Mouse (Mus musculus): ENCODE measurements around the gene Ric1. TPM values are rescaled to one million over a fixed set of nuclear protein-coding genes. Genes with fewer than 3 reads are reported as not detected.

The Ric1 gene
- polyA plus RNA-seq, 2 experiments from 2014 or later, result 8.6 to 13.1 TPM

DNA sequence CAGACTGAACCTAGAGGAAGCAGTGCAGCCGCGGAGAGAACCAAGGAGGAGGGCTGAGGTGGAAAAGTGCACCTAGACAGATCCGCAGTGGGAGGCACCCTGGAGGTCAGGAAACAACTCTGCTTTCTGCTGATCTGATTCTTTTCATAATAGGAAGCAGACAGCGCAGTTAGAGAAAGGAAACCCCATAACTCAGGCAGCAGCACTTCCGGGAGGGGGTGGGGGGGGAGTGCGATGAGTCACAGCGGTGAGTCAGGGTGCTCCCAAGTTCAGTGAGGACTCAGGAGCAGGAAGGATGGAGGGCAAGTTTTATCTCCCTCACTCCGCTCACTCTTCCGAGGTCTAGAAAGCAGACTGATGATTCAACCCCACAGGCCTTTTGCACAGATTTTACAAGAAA lies 119.0 kb downstream of the Ric1 start:
- ATAC-seq, result peak; percentile 88

DNA sequence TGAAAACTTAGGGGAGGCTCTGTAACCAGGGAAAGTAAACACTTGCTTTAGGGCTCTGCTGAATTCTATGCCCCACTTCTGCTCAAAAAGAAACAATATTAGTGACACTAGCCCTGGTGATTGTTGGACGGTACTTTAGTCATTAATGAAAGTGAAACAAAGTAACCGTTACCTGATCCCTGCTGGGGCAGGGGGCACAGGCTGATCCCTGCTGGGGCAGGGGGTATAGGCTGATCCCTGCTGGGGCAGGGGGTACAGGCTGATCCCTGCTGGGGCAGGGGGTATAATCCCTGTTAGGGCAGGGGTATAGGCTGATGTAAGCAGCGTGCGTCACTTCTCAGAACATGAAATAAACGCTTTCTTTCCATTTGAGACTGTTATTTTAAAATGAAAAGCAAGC lies 119.4 kb downstream of the Ric1 start:
- peak; percentile 29 for ATAC-seq

DNA sequence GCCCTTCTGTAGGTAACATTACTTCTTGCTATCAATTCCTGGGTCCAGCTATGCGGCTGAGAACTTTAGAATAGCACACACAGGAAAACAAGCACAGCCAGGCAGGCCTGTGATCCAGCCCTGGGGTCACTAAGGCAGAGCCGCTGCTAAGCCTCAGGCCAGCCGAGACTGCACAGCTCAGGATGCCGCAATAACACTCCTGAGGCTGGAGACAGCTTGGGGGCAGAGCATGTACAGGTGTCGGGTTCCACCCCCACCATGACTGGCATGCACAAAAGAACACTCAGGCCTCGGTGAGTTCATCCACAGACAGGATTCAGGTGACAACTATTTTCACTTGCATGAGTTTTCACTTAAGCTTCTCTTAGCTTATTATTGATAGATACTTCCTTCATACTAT lies 120.1 kb downstream of the Ric1 start:
- ATAC-seq, result no peak

DNA sequence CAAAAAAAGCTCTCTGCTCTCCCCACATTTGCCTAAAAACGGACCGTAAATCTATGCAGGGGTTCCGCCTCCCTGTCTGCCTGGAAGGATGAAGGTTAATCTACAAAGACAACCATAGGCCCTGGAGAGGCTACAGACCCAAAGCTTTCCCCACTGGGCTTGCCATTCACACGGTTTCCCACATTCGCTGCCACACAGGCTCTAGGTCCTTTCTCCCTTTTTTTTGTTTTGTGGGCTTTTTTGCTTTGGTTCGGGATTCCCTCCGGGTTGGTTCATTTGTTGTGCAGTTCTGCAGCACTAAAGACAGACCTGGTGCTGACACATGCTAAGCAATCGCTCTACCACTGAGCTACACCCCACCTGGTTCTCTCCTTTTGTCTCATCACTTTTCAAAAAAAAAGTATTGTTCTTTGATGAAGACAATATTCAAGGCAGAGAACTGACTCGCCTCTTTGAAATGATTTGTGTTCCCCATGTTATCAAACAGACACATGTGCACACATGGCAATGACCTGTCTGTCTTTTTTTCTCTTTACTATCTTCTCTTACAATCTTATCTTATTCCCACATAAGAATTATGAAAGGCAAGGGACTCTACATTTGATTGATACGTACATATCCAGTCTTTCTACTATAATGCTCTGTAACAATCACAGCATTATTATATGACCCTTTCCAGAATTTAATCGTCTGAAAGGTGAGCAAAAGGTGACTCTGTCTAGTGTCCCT lies 121.3 kb downstream of the Ric1 start:
- no peak for ATAC-seq

DNA sequence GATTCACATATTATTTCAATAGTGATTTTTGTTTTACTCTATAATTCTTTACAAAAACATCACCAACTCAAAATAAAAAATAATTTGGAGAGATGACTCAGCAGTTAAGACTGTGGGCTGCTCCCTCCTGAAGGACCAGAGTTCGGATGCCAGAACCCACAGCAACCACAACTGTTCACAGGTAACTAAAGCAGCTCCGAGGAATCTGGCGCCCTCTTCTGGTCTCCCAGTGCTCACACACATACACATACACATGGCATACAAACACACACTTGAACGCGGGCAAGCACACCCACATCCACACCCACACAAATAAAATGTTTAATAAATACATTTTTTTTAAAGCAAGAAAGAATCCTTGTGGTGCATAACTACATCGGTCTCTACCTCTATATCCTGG lies 122.7 kb downstream of the Ric1 start:
- ATAC-seq, result no peak

DNA sequence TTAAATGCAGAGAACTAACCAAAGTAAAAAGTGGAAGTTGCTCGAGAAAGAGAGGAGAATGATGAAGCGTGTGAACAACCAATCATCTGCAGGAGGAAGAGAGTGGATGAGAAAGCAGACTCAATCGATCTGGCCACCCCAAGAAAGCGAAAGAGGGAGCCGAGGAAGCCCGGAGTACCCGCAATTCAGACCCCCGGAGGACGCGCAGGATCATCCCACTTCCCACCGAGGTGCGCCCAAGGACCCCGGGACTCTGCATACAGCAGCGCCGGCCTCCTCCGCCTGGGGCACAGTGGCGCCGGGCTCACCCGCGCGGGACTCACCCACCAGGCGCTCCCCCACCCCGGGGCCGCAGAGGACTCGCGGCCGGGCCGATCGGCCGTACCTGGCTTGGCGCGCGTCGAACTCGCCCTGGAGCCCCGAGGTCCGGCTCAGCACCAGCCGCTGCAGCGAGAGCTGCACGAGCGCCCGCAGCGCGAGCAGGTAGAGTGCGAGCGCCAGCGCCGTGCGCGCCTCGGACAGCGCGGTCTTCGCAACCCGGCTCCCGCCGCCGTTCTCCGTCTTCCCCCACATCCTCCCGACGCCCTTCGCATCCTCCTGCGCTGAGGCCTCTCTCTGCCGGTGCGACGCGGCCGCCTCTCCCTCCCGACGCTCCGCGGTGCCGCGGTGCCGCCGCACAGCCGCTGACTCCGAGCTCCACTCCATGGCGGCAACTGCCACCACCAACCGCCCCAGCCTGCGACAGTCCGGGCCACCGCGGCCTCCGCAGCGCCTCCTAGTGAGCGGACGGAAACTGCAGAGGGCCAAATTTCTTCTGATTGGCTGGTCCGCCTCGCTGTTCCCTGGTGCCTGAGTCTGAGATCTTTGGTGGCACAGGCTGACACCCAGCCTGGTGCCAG lies 125.8 kb downstream of the Ric1 start, which contains the start of gene Ermp1:
Gene Ermp1 (minus strand): TSS at position 765 of the 899 bp plus-strand sequence.
- ATAC-seq, result peak; percentile 93

- ATAC-seq, result no peak
Observed at GRCm38 (mm10) chr19:29648550-29648914, 126.5 kb downstream of the Ric1 start.

- no peak for ATAC-seq
Observed at GRCm38 (mm10) chr19:29649683-29650082, 127.6 kb downstream of the Ric1 start.

DNA sequence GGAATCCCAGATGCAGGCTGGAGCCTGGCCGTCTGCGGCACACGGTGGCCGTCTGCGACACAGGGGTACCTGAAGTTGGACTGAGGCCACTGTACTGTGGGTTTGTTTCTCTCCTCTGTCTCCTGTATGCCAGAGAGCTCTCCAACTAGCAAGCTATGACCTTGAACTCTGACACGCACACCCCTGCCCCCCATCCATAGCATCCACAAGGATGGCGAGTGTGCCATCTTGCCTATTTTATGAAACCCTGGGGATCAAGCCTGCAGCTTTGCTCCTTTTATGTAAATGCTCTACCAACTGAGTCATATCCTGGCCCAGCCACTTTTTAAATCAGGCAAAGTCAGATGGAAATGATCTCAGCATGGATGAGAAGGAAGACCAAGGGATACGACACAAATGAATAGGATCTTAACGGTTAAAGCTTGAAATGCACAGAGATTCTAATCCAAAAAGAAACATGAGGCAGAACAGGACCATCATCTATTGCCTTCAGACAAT lies 131.7 kb downstream of the Ric1 start:
- no peak for ATAC-seq

- no peak for ATAC-seq
Observed at GRCm38 (mm10) chr19:29655148-29655547, 133.1 kb downstream of the Ric1 start.

GRCm38 (mm10) chr19:29656029-29656428 lies 133.9 kb downstream of the Ric1 start:
- ATAC-seq, result no peak

Other genes starting within 250 kb of the Ric1 start
- gene Insl6, start 196.9 kb upstream of the Ric1 start, polyA plus RNA-seq (2017; shearing (Covaris generic)), result 10 to 100 TPM; 23.8 to 28.8 TPM
- not detected for gene Rln1, start 187.6 kb upstream of the Ric1 start, polyA plus RNA-seq (2017; shearing (Covaris generic))
- gene Plgrkt, start 154.9 kb upstream of the Ric1 start, polyA plus RNA-seq (2017; shearing (Covaris generic)), result 100 to 1,000 TPM; 216 to 219 TPM
- 10 to 100 TPM; 37.7 to 48.6 TPM for gene Cd274, start 154.8 kb upstream of the Ric1 start, polyA plus RNA-seq (2017; shearing (Covaris generic))
- 10 to 100 TPM; 17.2 to 23.0 TPM for gene Pdcd1lg2, start 111.4 kb upstream of the Ric1 start, polyA plus RNA-seq (2017; shearing (Covaris generic))
- 10 to 100 TPM; 12.0 to 17.0 TPM for gene Ermp1, start 126.1 kb downstream of the Ric1 start, polyA plus RNA-seq (2017; shearing (Covaris generic))
- gene Mlana, start 175.5 kb downstream of the Ric1 start, polyA plus RNA-seq (2017; shearing (Covaris generic)), result not detected

All from activated CD4-positive, CD25-positive, alpha-beta regulatory T cell, adult 4 months (primary cell).